Mouse (Mus musculus): Measurements from ENCODE around the gene Tbc1d10a.

DNA sequence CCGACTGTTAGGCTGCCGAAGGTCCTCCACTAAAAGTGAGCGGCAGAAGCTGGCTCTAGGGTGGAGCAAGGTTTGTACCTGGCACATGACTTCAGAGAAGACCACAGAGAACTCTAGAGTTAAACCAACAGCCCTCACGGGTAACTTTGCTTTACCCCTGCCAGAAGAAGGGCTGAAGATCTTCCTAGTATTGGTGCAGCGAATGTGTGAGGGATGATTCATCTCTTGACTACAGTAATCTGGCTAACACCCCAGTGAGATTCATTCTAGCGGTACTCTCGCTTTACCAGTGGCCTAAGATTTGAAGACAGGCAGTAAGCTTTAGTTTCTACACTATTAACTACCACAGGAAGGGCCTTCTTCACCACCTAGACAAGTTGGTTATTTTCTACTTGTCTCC is 19.4 kb downstream of the Tbc1d10a start:
- TF ChIP-seq CTCF (IDR thresholded peaks at IDR 0.05; ENCODE audit: low read depth, low read length) (no peak), POLR2A (IDR thresholded peaks at IDR 0.05; ENCODE audit: borderline replicate concordance, low read depth, low read length) (no peak)

All from bone marrow macrophage, adult 2 months (primary cell).